Mouse (Mus musculus): ENCODE measurements around the gene Pnlip. TPM values are rescaled to one million over a fixed set of nuclear protein-coding genes. Genes with fewer than 3 reads are reported as not detected.

Gene Pnlip
- polyA plus RNA-seq, 1 experiment from 2014 or later: not detected

DNA sequence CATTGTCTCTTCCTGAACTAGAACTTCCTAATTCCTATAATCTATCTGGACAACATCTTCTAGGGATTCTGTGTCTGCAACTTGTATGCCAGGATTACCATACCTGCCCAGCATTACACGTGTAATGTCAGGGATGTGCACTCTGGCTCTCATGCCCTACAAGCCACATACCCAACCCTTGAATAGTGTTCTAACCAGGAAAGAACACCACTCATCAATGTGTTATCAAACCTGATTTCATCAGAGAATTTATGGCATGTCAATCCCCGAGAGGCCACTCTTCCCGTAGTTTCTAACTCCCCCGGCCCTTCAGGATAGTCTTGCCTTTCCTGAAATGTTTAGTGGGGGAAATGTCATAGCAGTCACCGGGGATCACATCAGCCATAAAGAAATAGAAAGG, 12.6 kb downstream of the Pnlip start:
- ATAC-seq: no peak
- TF ChIP-seq CTCF (IDR thresholded peaks at IDR 0.05) (no peak), EP300 (IDR thresholded peaks at IDR 0.05) (no peak)

DNA sequence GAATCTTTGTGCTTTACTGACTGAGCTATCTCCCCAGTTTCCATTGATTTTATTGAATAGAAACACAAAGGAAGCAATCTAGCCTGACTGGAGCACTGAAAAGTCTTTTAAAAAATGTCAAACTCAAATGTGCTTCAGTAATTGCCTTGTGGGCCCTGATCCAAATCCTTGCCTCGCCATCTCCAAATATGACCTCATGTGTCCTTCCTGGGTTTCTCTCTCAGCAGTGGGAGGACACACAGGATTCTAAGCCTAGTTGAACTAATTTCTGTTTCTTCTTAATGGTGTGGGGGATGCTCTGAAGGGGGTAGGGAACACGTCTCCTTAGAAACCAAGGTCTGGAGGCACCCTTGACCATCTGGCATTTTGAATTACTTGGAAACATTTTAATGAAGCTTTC, 22.3 kb downstream of the Pnlip start:
- H3K27ac ChIP-seq (ENCODE audit: low read length): no peak overlapping the region
- no peak overlapping the region for H3K9ac ChIP-seq (replicated peaks; ENCODE audit: low read depth)
- no peaks in the 10 kb centered on the region for H3K27me3 ChIP-seq (replicated peaks; ENCODE audit: insufficient read depth, low read length)
- H3K36me3 ChIP-seq (ENCODE audit: insufficient read depth, low read length): no peaks in the 10 kb centered on the region
- no peak overlapping the region for H3K4me2 ChIP-seq (replicated peaks; ENCODE audit: low read depth, low read length)
- no peak overlapping the region for H3K4me3 ChIP-seq (ENCODE audit: low read depth, low read length)
- no peaks in the 10 kb centered on the region for H3K9me3 ChIP-seq (ENCODE audit: low read length)
- no peaks in the 10 kb centered on the region for H3K4me1 ChIP-seq (ENCODE audit: insufficient read depth, low read depth, low read length)
- no peak for ATAC-seq
- TF ChIP-seq CTCF (IDR thresholded peaks at IDR 0.05) (no peak), EP300 (IDR thresholded peaks at IDR 0.05) (no peak)
- DNase-seq (ENCODE audit: low spot score): no peak
- WGBS: 47% methylated on average over 2 of the region's 2 CpGs

More for the DNA sequence above, 12.6 kb downstream of the Pnlip start:
- Histone ChIP-seq H3K9ac (replicated peaks; ENCODE audit: low read depth) (no peak overlapping the region), H3K4me1 (ENCODE audit: insufficient read depth, low read depth, low read length) (no peaks in the 10 kb centered on the region), H3K4me2 (replicated peaks; ENCODE audit: low read depth, low read length) (no peak overlapping the region), H3K4me3 (ENCODE audit: low read depth, low read length) (no peak overlapping the region), H3K9me3 (ENCODE audit: low read length) (no peaks in the 10 kb centered on the region), H3K36me3 (ENCODE audit: insufficient read depth, low read length) (no peaks in the 10 kb centered on the region), H3K27me3 (replicated peaks; ENCODE audit: insufficient read depth, low read length) (no peaks in the 10 kb centered on the region), H3K27ac (ENCODE audit: low read length) (no peak overlapping the region)
- WGBS: 60% methylated on average over 5 of the region's 5 CpGs
- no peak for DNase-seq (ENCODE audit: low spot score)

DNA sequence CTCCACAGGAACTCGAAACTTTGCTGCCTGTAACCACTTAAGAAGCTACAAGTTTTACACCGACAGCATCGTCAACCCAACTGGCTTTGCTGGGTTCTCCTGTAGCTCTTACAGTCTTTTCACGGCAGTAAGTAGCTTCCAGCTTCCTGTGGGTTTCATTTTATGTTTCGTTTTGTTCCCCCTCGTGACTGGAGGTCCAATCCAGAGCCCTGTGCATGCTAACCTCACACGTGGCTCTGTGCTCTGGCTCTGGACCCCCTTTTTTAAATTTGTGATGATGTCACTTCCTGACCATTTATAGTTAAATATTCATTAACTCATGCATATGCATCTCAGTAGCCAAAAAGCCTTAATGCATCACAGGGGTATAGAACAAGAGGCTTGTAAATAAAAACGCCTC, 24.8 kb downstream of the Pnlip start:
- Histone ChIP-seq H3K4me2 (replicated peaks; ENCODE audit: low read depth, low read length) (no peak overlapping the region), H3K4me1 (ENCODE audit: insufficient read depth, low read depth, low read length) (no peaks in the 10 kb centered on the region), H3K27me3 (replicated peaks; ENCODE audit: insufficient read depth, low read length) (no peaks in the 10 kb centered on the region), H3K9me3 (ENCODE audit: low read length) (no peaks in the 10 kb centered on the region), H3K27ac (ENCODE audit: low read length) (no peak overlapping the region), H3K9ac (replicated peaks; ENCODE audit: low read depth) (no peak overlapping the region), H3K36me3 (ENCODE audit: insufficient read depth, low read length) (no peaks in the 10 kb centered on the region), H3K4me3 (ENCODE audit: low read depth, low read length) (no peak overlapping the region)
- TF ChIP-seq EP300 (IDR thresholded peaks at IDR 0.05) (no peak), CTCF (IDR thresholded peaks at IDR 0.05) (no peak)
- ATAC-seq (no peak), DNase-seq (ENCODE audit: low spot score) (no peak)
- 48% methylated on average over 8 of the region's 8 CpGs for WGBS

DNA sequence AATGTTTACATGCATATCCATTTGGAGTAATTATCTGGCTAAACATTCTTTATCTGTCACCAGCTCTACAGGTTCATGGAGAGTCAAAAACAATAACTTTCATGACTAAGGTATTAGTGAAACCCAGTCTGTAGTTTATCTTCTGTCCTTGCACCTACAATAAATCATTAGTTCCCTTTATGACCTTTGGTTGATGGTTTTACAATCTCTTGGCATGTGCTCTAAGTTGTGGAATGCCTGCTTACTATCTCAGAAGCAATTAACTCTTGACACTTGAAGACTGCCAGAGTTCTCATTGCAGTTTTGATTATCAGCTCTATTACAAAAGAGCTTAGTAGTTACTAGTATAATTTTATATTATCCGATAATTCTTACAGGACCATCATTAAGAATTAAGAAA, 36.6 kb downstream of the Pnlip start:
- WGBS: 74% methylated on average over 1 of the region's 1 CpGs

DNA sequence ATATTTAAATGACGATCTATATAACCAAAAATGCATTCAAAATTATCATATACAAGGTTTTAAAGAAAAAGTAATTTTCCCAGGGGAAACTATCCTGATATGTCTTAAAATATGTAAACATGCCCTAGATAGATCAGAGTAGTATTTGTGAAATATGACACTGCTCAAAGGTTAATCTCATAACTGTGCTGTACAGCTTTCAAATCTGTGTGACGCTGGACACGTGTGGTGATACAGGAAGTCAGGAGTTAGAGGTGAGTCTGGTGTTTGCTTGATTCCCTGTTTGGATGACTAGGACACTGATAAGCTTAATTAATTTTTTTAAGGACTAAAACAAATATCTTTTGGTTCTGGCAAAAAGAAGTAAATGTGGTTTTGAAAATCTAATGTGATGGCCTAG, 43.0 kb downstream of the Pnlip start:
- Histone ChIP-seq H3K9me3 (ENCODE audit: low read length) (no peaks in the 10 kb centered on the region), H3K9ac (replicated peaks; ENCODE audit: low read depth) (no peak overlapping the region), H3K36me3 (ENCODE audit: insufficient read depth, low read length) (no peaks in the 10 kb centered on the region), H3K27ac (ENCODE audit: low read length) (no peak overlapping the region), H3K4me2 (replicated peaks; ENCODE audit: low read depth, low read length) (no peak overlapping the region), H3K4me1 (ENCODE audit: insufficient read depth, low read depth, low read length) (no peaks in the 10 kb centered on the region), H3K4me3 (ENCODE audit: low read depth, low read length) (no peak overlapping the region), H3K27me3 (replicated peaks; ENCODE audit: insufficient read depth, low read length) (no peaks in the 10 kb centered on the region)
- DNase-seq (ENCODE audit: low spot score): no peak
- TF ChIP-seq CTCF (IDR thresholded peaks at IDR 0.05) (no peak), EP300 (IDR thresholded peaks at IDR 0.05) (no peak)
- ATAC-seq: no peak
- WGBS: 56% methylated on average over 3 of the region's 3 CpGs

More for the DNA sequence above, 36.6 kb downstream of the Pnlip start:
- H3K27ac ChIP-seq (ENCODE audit: low read length): no peak overlapping the region
- no peak overlapping the region for H3K4me3 ChIP-seq (ENCODE audit: low read depth, low read length)
- no peak for DNase-seq (ENCODE audit: low spot score)
- H3K9me3 ChIP-seq (ENCODE audit: low read length): no peaks in the 10 kb centered on the region
- ATAC-seq: no peak
- no peaks in the 10 kb centered on the region for H3K36me3 ChIP-seq (ENCODE audit: insufficient read depth, low read length)
- no peaks in the 10 kb centered on the region for H3K27me3 ChIP-seq (replicated peaks; ENCODE audit: insufficient read depth, low read length)
- TF ChIP-seq CTCF (IDR thresholded peaks at IDR 0.05): no peak
- TF ChIP-seq EP300 (IDR thresholded peaks at IDR 0.05): no peak
- H3K9ac ChIP-seq (replicated peaks; ENCODE audit: low read depth): no peak overlapping the region
- no peak overlapping the region for H3K4me2 ChIP-seq (replicated peaks; ENCODE audit: low read depth, low read length)
- no peaks in the 10 kb centered on the region for H3K4me1 ChIP-seq (ENCODE audit: insufficient read depth, low read depth, low read length)

DNA sequence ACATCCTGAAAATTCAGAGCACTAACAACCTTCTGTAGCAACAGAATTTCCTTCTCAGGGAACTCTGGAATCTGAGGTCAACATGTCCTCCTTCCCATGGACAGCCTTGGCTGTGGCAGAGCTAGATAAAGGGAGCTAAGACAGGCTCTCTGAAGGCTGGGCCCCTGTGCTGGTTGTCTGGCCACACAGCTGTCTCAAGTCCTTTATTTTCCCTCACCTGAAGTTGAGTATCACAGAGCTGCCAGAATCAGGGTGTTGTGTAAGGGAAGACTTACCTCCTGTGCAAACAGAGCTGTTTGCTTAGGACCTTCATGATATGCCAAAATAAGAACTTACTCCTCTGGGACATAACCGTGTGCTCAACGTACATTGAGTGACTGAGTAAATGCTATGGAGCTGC, 43.9 kb downstream of the Pnlip start:
- H3K9ac ChIP-seq (replicated peaks; ENCODE audit: low read depth): no peak overlapping the region
- H3K36me3 ChIP-seq (ENCODE audit: insufficient read depth, low read length): no peaks in the 10 kb centered on the region
- TF ChIP-seq EP300 (IDR thresholded peaks at IDR 0.05): no peak
- no peak for TF ChIP-seq CTCF (IDR thresholded peaks at IDR 0.05)
- 49% methylated on average over 2 of the region's 2 CpGs for WGBS
- H3K27me3 ChIP-seq (replicated peaks; ENCODE audit: insufficient read depth, low read length): no peaks in the 10 kb centered on the region
- no peaks in the 10 kb centered on the region for H3K9me3 ChIP-seq (ENCODE audit: low read length)
- ATAC-seq (peak; percentile 68), DNase-seq (ENCODE audit: low spot score) (peak; percentile 45)
- no peak overlapping the region for H3K4me2 ChIP-seq (replicated peaks; ENCODE audit: low read depth, low read length)
- H3K27ac ChIP-seq (ENCODE audit: low read length): no peak overlapping the region
- H3K4me1 ChIP-seq (ENCODE audit: insufficient read depth, low read depth, low read length): no peaks in the 10 kb centered on the region
- H3K4me3 ChIP-seq (ENCODE audit: low read depth, low read length): no peak overlapping the region

DNA sequence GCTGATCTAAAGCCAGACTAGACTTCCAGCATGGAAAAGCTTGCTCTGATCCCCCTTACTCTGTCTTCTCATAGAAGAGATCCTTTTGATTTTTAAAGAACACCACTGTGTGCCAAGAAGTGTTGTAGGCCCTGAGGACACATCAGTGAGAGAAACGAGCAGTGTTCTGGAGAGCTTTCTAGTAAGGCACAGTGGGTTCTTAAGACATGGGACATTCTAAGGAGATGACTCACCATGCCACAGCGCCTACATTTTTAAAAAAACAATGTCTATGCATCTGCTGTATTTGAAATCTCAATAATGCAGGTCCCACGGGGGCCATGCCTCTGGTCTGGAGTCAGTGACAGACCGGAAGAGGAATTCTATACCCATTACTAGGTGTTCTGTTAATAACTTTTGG, 52.3 kb downstream of the Pnlip start:
- H3K36me3 ChIP-seq (ENCODE audit: insufficient read depth, low read length): no peaks in the 10 kb centered on the region
- no peaks in the 10 kb centered on the region for H3K4me1 ChIP-seq (ENCODE audit: insufficient read depth, low read depth, low read length)
- H3K9me3 ChIP-seq (ENCODE audit: low read length): no peaks in the 10 kb centered on the region
- TF ChIP-seq CTCF (IDR thresholded peaks at IDR 0.05): no peak
- TF ChIP-seq EP300 (IDR thresholded peaks at IDR 0.05): peak; percentile 42; the same call in 1 of the 2 replicates
- ATAC-seq (no peak; the same call in 1 of the 2 replicates), DNase-seq (ENCODE audit: low spot score) (peak; percentile 50)
- no peak overlapping the region for H3K4me2 ChIP-seq (replicated peaks; ENCODE audit: low read depth, low read length)
- no peak overlapping the region for H3K4me3 ChIP-seq (ENCODE audit: low read depth, low read length)
- no peaks in the 10 kb centered on the region for H3K27me3 ChIP-seq (replicated peaks; ENCODE audit: insufficient read depth, low read length)
- H3K27ac ChIP-seq (ENCODE audit: low read length): no peak overlapping the region
- no peak overlapping the region for H3K9ac ChIP-seq (replicated peaks; ENCODE audit: low read depth)
- 62% methylated on average over 4 of the region's 4 CpGs for WGBS
